Mouse (Mus musculus) G1E (cell line): ENCODE data around the gene Parp11.

Experiments used
- CTCF ChIP-seq: IDR thresholded peaks from 2 replicates; pipeline ENCODE4 v1.5.1; 2012; ENCODE audit warnings: low read depth, low read length, inconsistent platforms, mixed read lengths
- GATA1 ChIP-seq: IDR thresholded peaks from 2 replicates; pipeline ENCODE4 v1.6.1; 2012; ENCODE audit warnings: borderline replicate concordance, low read length, inconsistent platforms, mixed read lengths
- TAL1 ChIP-seq: conservative IDR thresholded peaks from 2 replicates; pipeline ENCODE4 v1.6.1; 2012; ENCODE audit warnings: low read depth, low read length, inconsistent platforms, mixed read lengths

GRCm38 (mm10) chr6:127404070-127404810, 42.4 kb upstream of the Parp11 start:
- TF ChIP-seq CTCF (no peak), TAL1 (no peak), GATA1 (no peak)
